Mouse (Mus musculus): ENCODE measurements around the gene Fign. TPM values are rescaled to one million over a fixed set of nuclear protein-coding genes. Genes with fewer than 3 reads are reported as not detected.

The Fign gene
- polyA plus RNA-seq (2015; fragmentation: Nextera tagmentation; extraction: Ambion mirVana), result 1.5 and 2.0 TPM in 2 replicates

- H3K36me3 ChIP-seq (ENCODE audit: insufficient read depth, low read length), result no peaks in the 10 kb centered on the region
- peak within 1 kb of the TSS; percentile 79 for H3K4me3 ChIP-seq (ENCODE audit: low read depth, low read length)
- H3K4me1 ChIP-seq (ENCODE audit: insufficient read depth, low read depth, low read length), result no peaks in the 10 kb centered on the region
- H3K4me2 ChIP-seq (replicated peaks; ENCODE audit: low read depth, low read length), result peak within 1 kb of the TSS; percentile 92
- peak within 1 kb of the TSS; percentile 62 for H3K9ac ChIP-seq (replicated peaks; ENCODE audit: low read depth)
- H3K27ac ChIP-seq (ENCODE audit: low read length), result peak within 1 kb of the TSS; percentile 91
- WGBS, result under 1% methylated on average over 50 of the region's 85 CpGs
- TF ChIP-seq CTCF (IDR thresholded peaks at IDR 0.05) (no peak), EP300 (IDR thresholded peaks at IDR 0.05) (no peak)
- ATAC-seq, result peak; percentile 92
- no peaks in the 10 kb centered on the region for H3K9me3 ChIP-seq (ENCODE audit: low read length)
- DNase-seq (ENCODE audit: low spot score), result peak; percentile 91
- H3K27me3 ChIP-seq (replicated peaks; ENCODE audit: insufficient read depth, low read length), result no peaks in the 10 kb centered on the region
Observed at GRCm38 (mm10) chr2:64097937-64098617, at the start of gene Fign. Gene Fign, minus strand, starts transcription at chr2:64098038.

GRCm38 (mm10) chr2:64133597-64133996 is 35.8 kb upstream of the Fign start:
- Histone ChIP-seq H3K36me3 (ENCODE audit: insufficient read depth, low read length) (no peaks in the 10 kb centered on the region), H3K4me2 (replicated peaks; ENCODE audit: low read depth, low read length) (no peak overlapping the region), H3K4me3 (ENCODE audit: low read depth, low read length) (no peak overlapping the region), H3K27me3 (replicated peaks; ENCODE audit: insufficient read depth, low read length) (no peaks in the 10 kb centered on the region), H3K9me3 (ENCODE audit: low read length) (no peaks in the 10 kb centered on the region), H3K9ac (replicated peaks; ENCODE audit: low read depth) (no peak overlapping the region), H3K27ac (ENCODE audit: low read length) (no peak overlapping the region), H3K4me1 (ENCODE audit: insufficient read depth, low read depth, low read length) (no peaks in the 10 kb centered on the region)
- DNase-seq (ENCODE audit: low spot score) (no peak), ATAC-seq (no peak)
- WGBS, result 44% methylated on average over 4 of the region's 4 CpGs
- TF ChIP-seq CTCF (IDR thresholded peaks at IDR 0.05) (no peak), EP300 (IDR thresholded peaks at IDR 0.05) (no peak)

DNA sequence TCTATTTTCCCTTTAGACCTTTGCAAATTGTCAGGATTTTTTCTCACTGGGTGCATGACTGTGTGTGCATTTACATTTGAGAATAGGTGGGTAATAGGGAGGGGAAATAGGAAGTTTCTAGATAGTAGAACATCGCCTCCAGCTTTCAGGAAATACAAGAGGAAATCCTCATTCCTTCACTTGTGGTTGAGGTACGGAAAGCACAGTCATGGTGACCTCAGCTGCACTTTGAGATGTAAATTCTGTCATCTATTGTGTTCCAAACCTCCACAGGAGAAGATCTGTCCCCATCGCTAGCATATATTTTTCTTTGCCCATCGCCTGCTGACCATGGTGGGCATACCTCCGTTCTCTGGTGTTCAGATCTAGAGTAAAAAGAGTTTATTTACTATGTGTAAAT is 22.7 kb upstream of the Fign start:
- ATAC-seq (no peak), DNase-seq (ENCODE audit: low spot score) (no peak)
- TF ChIP-seq CTCF (IDR thresholded peaks at IDR 0.05), result no peak
- no peak for TF ChIP-seq EP300 (IDR thresholded peaks at IDR 0.05)
- no peaks in the 10 kb centered on the region for H3K4me1 ChIP-seq (ENCODE audit: insufficient read depth, low read depth, low read length)
- H3K9me3 ChIP-seq (ENCODE audit: low read length), result no peaks in the 10 kb centered on the region
- no peak overlapping the region for H3K4me2 ChIP-seq (replicated peaks; ENCODE audit: low read depth, low read length)
- H3K27ac ChIP-seq (ENCODE audit: low read length), result no peak overlapping the region
- no peaks in the 10 kb centered on the region for H3K27me3 ChIP-seq (replicated peaks; ENCODE audit: insufficient read depth, low read length)
- no peak overlapping the region for H3K9ac ChIP-seq (replicated peaks; ENCODE audit: low read depth)
- WGBS, result 83% methylated on average over 5 of the region's 5 CpGs
- no peak overlapping the region for H3K4me3 ChIP-seq (ENCODE audit: low read depth, low read length)
- no peaks in the 10 kb centered on the region for H3K36me3 ChIP-seq (ENCODE audit: insufficient read depth, low read length)

DNA sequence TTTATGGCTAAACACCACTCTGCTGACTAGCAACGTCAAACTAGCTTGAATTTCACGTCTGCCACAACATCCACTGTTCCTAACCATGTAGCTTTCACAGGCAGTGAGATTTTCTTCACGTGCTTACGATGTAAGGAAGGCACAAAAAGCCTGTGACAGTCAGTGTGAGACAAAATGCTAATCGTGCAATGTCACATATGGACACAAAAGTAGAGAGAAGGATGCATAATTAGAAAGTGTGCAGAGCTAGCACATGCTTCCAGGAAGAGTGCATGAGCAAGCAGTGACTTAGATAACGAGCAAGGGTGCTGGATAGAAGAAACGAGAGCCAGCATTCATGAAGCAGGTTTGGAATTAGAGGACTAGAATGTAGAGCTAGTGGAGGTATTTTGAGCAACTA is 18.8 kb upstream of the Fign start:
- DNase-seq (ENCODE audit: low spot score) (no peak), ATAC-seq (no peak)
- Histone ChIP-seq H3K4me1 (ENCODE audit: insufficient read depth, low read depth, low read length) (no peaks in the 10 kb centered on the region), H3K27ac (ENCODE audit: low read length) (no peak overlapping the region), H3K36me3 (ENCODE audit: insufficient read depth, low read length) (no peaks in the 10 kb centered on the region), H3K4me3 (ENCODE audit: low read depth, low read length) (no peak overlapping the region), H3K9ac (replicated peaks; ENCODE audit: low read depth) (no peak overlapping the region), H3K27me3 (replicated peaks; ENCODE audit: insufficient read depth, low read length) (no peaks in the 10 kb centered on the region), H3K4me2 (replicated peaks; ENCODE audit: low read depth, low read length) (no peak overlapping the region), H3K9me3 (ENCODE audit: low read length) (no peaks in the 10 kb centered on the region)
- TF ChIP-seq EP300 (IDR thresholded peaks at IDR 0.05) (no peak), CTCF (IDR thresholded peaks at IDR 0.05) (no peak)
- WGBS, result 70% methylated on average over 7 of the region's 7 CpGs

- no peaks in the 10 kb centered on the region for H3K4me1 ChIP-seq (ENCODE audit: insufficient read depth, low read depth, low read length)
- H3K27ac ChIP-seq (ENCODE audit: low read length), result no peak overlapping the region
- DNase-seq (ENCODE audit: low spot score), result no peak
- H3K4me2 ChIP-seq (replicated peaks; ENCODE audit: low read depth, low read length), result no peak overlapping the region
- H3K9me3 ChIP-seq (ENCODE audit: low read length), result no peaks in the 10 kb centered on the region
- H3K27me3 ChIP-seq (replicated peaks; ENCODE audit: insufficient read depth, low read length), result no peaks in the 10 kb centered on the region
- H3K9ac ChIP-seq (replicated peaks; ENCODE audit: low read depth), result no peak overlapping the region
- TF ChIP-seq EP300 (IDR thresholded peaks at IDR 0.05) (no peak), CTCF (IDR thresholded peaks at IDR 0.05) (no peak)
- no peak for ATAC-seq
- H3K4me3 ChIP-seq (ENCODE audit: low read depth, low read length), result no peak overlapping the region
- WGBS, result 58% methylated on average over 3 of the region's 3 CpGs
- H3K36me3 ChIP-seq (ENCODE audit: insufficient read depth, low read length), result no peaks in the 10 kb centered on the region
Observed at GRCm38 (mm10) chr2:64111133-64111532, 13.3 kb upstream of the Fign start.

GRCm38 (mm10) chr2:64109860-64110259 is 12.0 kb upstream of the Fign start:
- Histone ChIP-seq H3K4me3 (ENCODE audit: low read depth, low read length) (no peak overlapping the region), H3K9ac (replicated peaks; ENCODE audit: low read depth) (no peak overlapping the region), H3K4me2 (replicated peaks; ENCODE audit: low read depth, low read length) (no peak overlapping the region), H3K4me1 (ENCODE audit: insufficient read depth, low read depth, low read length) (no peaks in the 10 kb centered on the region), H3K27me3 (replicated peaks; ENCODE audit: insufficient read depth, low read length) (no peaks in the 10 kb centered on the region), H3K9me3 (ENCODE audit: low read length) (no peaks in the 10 kb centered on the region), H3K36me3 (ENCODE audit: insufficient read depth, low read length) (no peaks in the 10 kb centered on the region), H3K27ac (ENCODE audit: low read length) (no peak overlapping the region)
- DNase-seq (ENCODE audit: low spot score) (no peak), ATAC-seq (no peak)
- WGBS, result 82% methylated on average over 4 of the region's 4 CpGs
- TF ChIP-seq CTCF (IDR thresholded peaks at IDR 0.05) (no peak), EP300 (IDR thresholded peaks at IDR 0.05) (no peak)

Data from lung, postnatal 0 days (tissue).